ENCODE assay signal across 8 mouse cellular contexts in genomic region chr9:108080168-108080567, GRCm38 (mm10). TPM values are rescaled to one million over a fixed set of nuclear protein-coding genes. Genes with fewer than 3 reads are reported as not detected.
DNase-seq lines count a peak whose midpoint lies in the region; ATAC-seq and TF ChIP-seq lines count a peak whose summit lies in the region.

TSS of gene Mst1 (plus strand) at chr9:108080436.

- TF ChIP-seq POLR2A in bone marrow macrophage, adult 2 months (IDR thresholded peaks at IDR 0.05; ENCODE audit: borderline replicate concordance, low read depth, low read length), result no peak

- intact Hi-C loops in gastrocnemius, postnatal 14 days (cut with DNase I; ENCODE audit: low total_unique reads), result no loop called here

- 76% methylated on average over 5 of the region's 5 CpGs for WGBS in heart, postnatal 0 days
- 77% methylated on average over 5 of the region's 5 CpGs for WGBS in hindbrain, embryonic 13.5 days
- 82% methylated on average over 5 of the region's 5 CpGs for WGBS in midbrain, embryonic 14.5 days

- no peak for TF ChIP-seq EP300 in heart, postnatal 0 days (IDR thresholded peaks at IDR 0.05; ENCODE audit: low read depth)

- peaks cover 14% of the 10 kb centered on the region for H3K36me3 ChIP-seq in heart, postnatal 0 days (replicated peaks; ENCODE audit: control insufficient read depth, insufficient read depth, low read length)
- H3K36me3 ChIP-seq in hindbrain, embryonic 13.5 days, result peaks cover 25% of the 10 kb centered on the region
- H3K36me3 ChIP-seq in midbrain, embryonic 14.5 days (ENCODE audit: control insufficient read depth, insufficient read depth, low read length), result peaks cover 14% of the 10 kb centered on the region

- TF ChIP-seq CTCF in heart, postnatal 0 days (IDR thresholded peaks at IDR 0.05; ENCODE audit: low read depth), result no peak
- TF ChIP-seq CTCF in bone marrow macrophage, adult 2 months (IDR thresholded peaks at IDR 0.05; ENCODE audit: low read depth, low read length), result no peak

- H3K4me1 ChIP-seq in heart, postnatal 0 days (ENCODE audit: control insufficient read depth, insufficient read depth), result peaks cover 3% of the 10 kb centered on the region
- peaks cover 8% of the 10 kb centered on the region for H3K4me1 ChIP-seq in bone marrow macrophage, adult 2 months (ENCODE audit: control insufficient read depth, insufficient read depth, low read length)
- H3K4me1 ChIP-seq in hindbrain, embryonic 13.5 days (replicated peaks), result peaks cover 28% of the 10 kb centered on the region
- peaks cover 15% of the 10 kb centered on the region for H3K4me1 ChIP-seq in midbrain, embryonic 14.5 days (ENCODE audit: control insufficient read depth, insufficient read depth, low read length)

- no peak within 1 kb of the TSS for H3K27ac ChIP-seq in heart, postnatal 0 days (ENCODE audit: low read depth)
- H3K27ac ChIP-seq in bone marrow macrophage, adult 2 months (ENCODE audit: insufficient read depth, low read depth, low read length), result no peak within 1 kb of the TSS
- H3K27ac ChIP-seq in hindbrain, embryonic 13.5 days, result no peak within 1 kb of the TSS
- no peak within 1 kb of the TSS for H3K27ac ChIP-seq in midbrain, embryonic 14.5 days (replicated peaks; ENCODE audit: low read depth, low read length)

- no peaks in the 10 kb centered on the region for H3K9me3 ChIP-seq in heart, postnatal 0 days (replicated peaks; ENCODE audit: control insufficient read depth, low read length)
- H3K9me3 ChIP-seq in hindbrain, embryonic 13.5 days, result no peaks in the 10 kb centered on the region
- H3K9me3 ChIP-seq in midbrain, embryonic 14.5 days (ENCODE audit: control insufficient read depth, low read length), result no peaks in the 10 kb centered on the region

- peak within 1 kb of the TSS; percentile 70 for H3K4me2 ChIP-seq in heart, postnatal 0 days (ENCODE audit: low read depth, low read length)
- H3K4me2 ChIP-seq in hindbrain, embryonic 13.5 days, result peak within 1 kb of the TSS; percentile 93
- H3K4me2 ChIP-seq in midbrain, embryonic 14.5 days (ENCODE audit: low read length), result peak within 1 kb of the TSS; percentile 90

- H3K9ac ChIP-seq in heart, postnatal 0 days (replicated peaks; ENCODE audit: low read depth, low read length), result peak within 1 kb of the TSS; percentile 77; the same call in 1 of the 2 replicates
- peak within 1 kb of the TSS; percentile 99 for H3K9ac ChIP-seq in hindbrain, embryonic 13.5 days
- H3K9ac ChIP-seq in midbrain, embryonic 14.5 days (replicated peaks; ENCODE audit: low read length), result peak within 1 kb of the TSS; percentile 92

- ATAC-seq in heart, postnatal 0 days (ENCODE audit: insufficient read depth, low read depth), result no peak
- no peak for ATAC-seq in hindbrain, embryonic 13.5 days (ENCODE audit: low FRiP score)
- ATAC-seq in midbrain, embryonic 14.5 days (ENCODE audit: low FRiP score, low TSS enrichment), result no peak
- no peak for ATAC-seq in inflammation-experienced regulatory T-cells, adult 6 months

- peak within 1 kb of the TSS; percentile 80 for H3K4me3 ChIP-seq in heart, postnatal 0 days (ENCODE audit: low read depth, low read length)
- H3K4me3 ChIP-seq in bone marrow macrophage, adult 2 months (ENCODE audit: insufficient read depth, low read length), result peak within 1 kb of the TSS; percentile 94
- H3K4me3 ChIP-seq in hindbrain, embryonic 13.5 days, result peak within 1 kb of the TSS; percentile 76
- peak within 1 kb of the TSS; percentile 86 for H3K4me3 ChIP-seq in midbrain, embryonic 14.5 days (replicated peaks; ENCODE audit: low read depth, low read length)

- DNase-seq in heart, postnatal 0 days (ENCODE audit: low spot score), result no peak
- DNase-seq in heart, adult 18-20 months, result no peak
- no peak for DNase-seq in midbrain, embryonic 14.5 days
- no peak for DNase-seq in right cerebral cortex, postnatal 36 days (ENCODE audit: low spot score in 2 of 2)
- no peak for DNase-seq in gastrocnemius, postnatal 14 days

- peaks cover 23% of the 10 kb centered on the region for H3K27me3 ChIP-seq in heart, postnatal 0 days (ENCODE audit: control insufficient read depth, insufficient read depth, low read length)
- peaks cover 49% of the 10 kb centered on the region for H3K27me3 ChIP-seq in hindbrain, embryonic 13.5 days
- peaks cover 23% of the 10 kb centered on the region for H3K27me3 ChIP-seq in midbrain, embryonic 14.5 days (ENCODE audit: control insufficient read depth, insufficient read depth, low read length)

RNA-seq across cellular contexts. Expression of gene Mst1, which starts in this region (rescaled TPM):
- not detected in 2 replicates for total RNA-seq in heart, postnatal 0 days (2014; rRNA removed; ENCODE audit: low replicate concordance)
- 0.07 TPM in 1 of 2 replicates, not detected in the other for polyA plus RNA-seq in heart, postnatal 0 days (2015; fragmentation: Nextera tagmentation; extraction: Ambion mirVana)
- under 1 TPM in 1 of 2 experiments, not detected in 1; 0.36 TPM for total RNA-seq in heart, adult 18-20 months (2021)
- polyA plus RNA-seq in bone marrow macrophage, adult 2 months (2012; ENCODE audit: insufficient read depth, insufficient read length, missing spikeins), result not detected in 2 replicates
- not detected in 2 replicates for polyA plus RNA-seq in hindbrain, embryonic 13.5 days (2015; fragmentation: Nextera tagmentation; extraction: Ambion mirVana)
- not detected in 2 replicates for polyA plus RNA-seq in midbrain, embryonic 14.5 days (2014; fragmentation: Nextera tagmentation; extraction: Ambion mirVana)
- under 1 TPM in 2 of 3 experiments, not detected in 1; 0.67 to 0.87 TPM for polyA plus RNA-seq in inflammation-experienced regulatory T-cells, adult 6 months (2017; shearing (Covaris generic))
- total RNA-seq in gastrocnemius, postnatal 14 days (2021), result not detected
